Mouse (Mus musculus) heart, postnatal 0 days (tissue): ENCODE results near the gene Psmc2.

Experiments
- CTCF ChIP-seq: IDR thresholded peaks from 2 replicates; pipeline ENCODE4 v1.5.1; 2016; ENCODE audit warnings: antibody characterized with exemption, control low read depth, low read depth
- EP300 ChIP-seq: IDR thresholded peaks from 2 replicates; pipeline ENCODE4 v1.6.1; 2016; ENCODE audit warnings: antibody characterized with exemption, low read depth

DNA sequence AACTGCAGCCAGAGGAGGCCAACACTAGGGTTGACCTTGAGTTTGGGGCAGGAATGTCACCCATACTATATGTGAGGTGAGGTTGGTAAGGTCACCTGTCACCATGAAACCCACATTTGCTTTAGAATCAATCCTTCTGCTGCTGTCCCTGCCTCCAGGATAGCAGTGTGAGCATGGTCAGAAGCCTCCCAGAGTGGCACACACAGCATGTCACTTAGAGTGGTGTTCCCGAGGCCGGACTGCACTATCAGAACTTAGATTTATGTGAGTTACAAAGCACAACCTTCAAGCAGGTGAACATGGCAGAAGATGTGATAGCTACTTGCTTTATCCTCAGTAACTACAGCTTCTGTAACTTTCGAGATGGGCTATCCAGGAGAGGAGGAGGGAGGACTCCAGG is 46.7 kb downstream of the Psmc2 start:
- TF ChIP-seq EP300 (no peak), CTCF (no peak)
